Mouse (Mus musculus) heart, embryonic 16.5 days (tissue): ENCODE measurements around the gene Rint1. TPM values are rescaled to one million over a fixed set of nuclear protein-coding genes. Genes with fewer than 3 reads are reported as not detected.

Source experiments
- ATAC-seq: fragments of 200-750 bp; cut with Nextera tagmentation; replicated peaks from 2 replicates; pipeline ENCODE4 v1.8.0; 2017; ENCODE audit warnings: moderate number of reproducible peaks; ENCODE audit not compliant: insufficient read depth, low FRiP score; ENCODE audit errors: extremely low read depth
- H3K27ac ChIP-seq: fragments of 300-500 bp; sonication (generic); 2 replicates; pipeline ENCODE4 v1.5.1; 2014; ENCODE audit warnings: mild to moderate bottlenecking, low read length, control low read depth, moderate library complexity
- H3K27me3 ChIP-seq: fragments of 300-500 bp; sonication (generic); 2 replicates; pipeline ENCODE4 v1.6.1; 2014; ENCODE audit warnings: low read length, mixed read lengths; ENCODE audit not compliant: control insufficient read depth, insufficient read depth
- H3K36me3 ChIP-seq: fragments of 300-500 bp; sonication (generic); 2 replicates; pipeline ENCODE4 v1.6.1; 2014; ENCODE audit not compliant: control insufficient read depth, insufficient read depth
- H3K4me1 ChIP-seq: fragments of 300-500 bp; sonication (generic); 2 replicates; pipeline ENCODE4 v1.6.1; 2014; ENCODE audit warnings: low read length, mixed read lengths; ENCODE audit not compliant: control insufficient read depth, insufficient read depth
- H3K4me2 ChIP-seq: fragments of 300-500 bp; sonication (generic); 2 replicates; pipeline ENCODE4 v1.6.1; 2014; ENCODE audit warnings: low read depth, mild to moderate bottlenecking, control low read depth, low read length
- H3K4me3 ChIP-seq: fragments of 300-500 bp; sonication (generic); 2 replicates; pipeline ENCODE4 v1.5.1; 2014; ENCODE audit warnings: mild to moderate bottlenecking, control low read depth, low read length
- H3K9ac ChIP-seq: fragments of 300-500 bp; sonication (generic); 2 replicates; pipeline ENCODE4 v1.6.1; 2014; ENCODE audit warnings: low read length, control low read depth
- H3K9me3 ChIP-seq: fragments of 300-500 bp; sonication (generic); replicated peaks from 2 replicates; pipeline ENCODE4 v1.6.1; 2016; ENCODE audit warnings: low read length; ENCODE audit not compliant: control insufficient read depth
- WGBS: fragments of 180-500 bp; shearing (Covaris S2); extraction: QIAGEN DNeasy Blood & Tissue Kit; methylation state at CpG from one replicate; pipeline ENCODE4 v1.1.7; 2014; 5-methylcytosine and 5-hydroxymethylcytosine counted together
- polyA plus RNA-seq: library from polyadenylated mRNA; unstranded; fragments of >200 nt; fragmentation: Nextera tagmentation; extraction: Ambion mirVana; gene quantifications from 2 replicates; pipeline ENCODE4 v1.2.1, GENCODE M21; 2015

Gene Rint1
- polyA plus RNA-seq, 1 experiment from 2014 or later: 27.3 TPM

DNA sequence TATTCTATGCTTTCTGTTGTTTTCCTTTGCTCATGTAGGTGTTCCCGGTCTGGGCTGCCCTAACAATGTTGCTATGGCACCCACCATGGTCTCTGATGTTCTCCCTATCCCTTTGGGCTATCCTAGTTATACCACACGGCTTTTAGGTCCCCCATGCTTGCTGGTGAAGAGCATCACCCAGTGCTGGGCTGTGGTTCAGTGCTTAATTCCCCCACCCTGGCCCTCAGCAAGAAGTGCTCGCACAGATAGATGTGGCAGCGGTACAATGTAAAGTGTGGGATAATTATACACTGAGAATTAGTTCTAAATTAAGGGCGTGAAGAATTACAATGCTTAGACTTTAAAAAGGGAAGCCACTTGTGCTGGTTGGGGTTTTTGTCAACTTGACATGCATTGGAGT is 78.4 kb downstream of the Rint1 start:
- H3K27ac ChIP-seq: no peak overlapping the region
- no peak overlapping the region for H3K4me3 ChIP-seq
- 82% methylated on average over 5 of the region's 5 CpGs for WGBS
- ATAC-seq: no peak
- no peaks in the 10 kb centered on the region for H3K9me3 ChIP-seq
- H3K4me2 ChIP-seq: no peak overlapping the region
- H3K27me3 ChIP-seq: no peaks in the 10 kb centered on the region
- H3K36me3 ChIP-seq: no peaks in the 10 kb centered on the region
- H3K4me1 ChIP-seq: peaks cover 17% of the 10 kb centered on the region
- H3K9ac ChIP-seq: no peak overlapping the region

Other genes starting within 250 kb of the Rint1 start
- 40.1 and 40.8 TPM in 2 replicates for gene Srpk2, start 103.1 kb upstream of the Rint1 start, polyA plus RNA-seq
- 20.5 and 24.7 TPM in 2 replicates for gene Pus7, start 4.0 kb upstream of the Rint1 start, polyA plus RNA-seq
- gene Tomm7, start 56.5 kb downstream of the Rint1 start, polyA plus RNA-seq: 85.5 and 93.8 TPM in 2 replicates
- 34.1 and 35.0 TPM in 2 replicates for gene Fam126a, start 243.0 kb downstream of the Rint1 start, polyA plus RNA-seq